Mouse (Mus musculus) gastrocnemius, postnatal 10 days (tissue): ENCODE measurements at regions not wholly inside any gene's neighbourhood (a gene's known extent, or its start where the extent isn't known, plus 50 kb on each side); places are given as distances from the start of the nearest gene placed in this dataset.

ENCODE experiments used
- DNase-seq: peaks from one replicate; pipeline ENCODE4 v3.0.0; 2021; ENCODE audit warnings: mixed read lengths

DNA sequence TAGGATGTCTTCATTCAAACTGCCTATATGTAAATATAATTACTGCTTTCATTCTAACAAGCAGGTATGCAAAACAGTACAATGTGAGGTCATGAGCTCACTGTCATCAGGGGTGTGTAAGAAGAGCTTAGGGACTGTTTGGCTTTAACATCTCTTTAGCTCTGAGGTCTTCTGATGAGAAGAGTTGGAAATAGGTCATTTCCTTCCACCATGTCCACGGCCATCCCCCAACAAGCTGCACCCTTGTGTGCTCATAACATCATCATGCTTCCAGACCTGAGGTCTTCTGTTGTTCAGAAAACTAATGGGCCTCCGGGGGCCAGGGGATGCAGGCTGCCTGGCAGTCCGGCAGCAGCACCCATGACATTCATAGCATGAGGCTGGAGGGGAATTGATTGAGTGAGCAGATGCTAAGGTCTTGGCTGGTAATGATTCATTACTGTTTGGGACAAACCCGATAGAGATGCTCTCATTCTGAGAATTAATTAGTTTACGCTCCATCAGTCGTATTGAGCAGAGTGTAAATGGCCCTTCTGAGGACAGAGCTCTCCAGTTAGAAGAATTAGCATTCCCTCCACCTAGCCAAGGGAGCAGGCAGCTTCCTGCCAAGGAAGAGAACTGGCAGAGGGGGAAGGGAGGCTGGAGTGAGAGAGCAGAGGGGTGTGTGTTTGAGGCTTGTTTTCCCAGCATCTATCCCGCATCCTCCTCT, 64.0 kb downstream of the Rps24 start:
- DNase-seq = no peak

DNA sequence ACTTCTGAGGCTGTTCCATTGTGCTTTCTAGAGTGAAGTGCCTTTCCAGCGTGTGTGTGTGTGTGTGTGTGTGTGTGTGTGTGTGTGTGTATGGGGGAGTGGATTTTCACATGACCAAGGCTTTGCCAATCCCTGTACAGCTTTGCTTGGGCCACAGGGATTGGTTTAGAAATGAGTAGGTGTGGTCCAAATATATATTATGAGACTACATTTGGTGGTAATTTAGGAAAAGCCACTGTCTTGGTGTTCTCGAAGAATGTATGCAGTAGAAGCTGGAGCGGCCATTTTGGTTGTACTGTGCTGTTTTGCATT, 64.5 kb downstream of the Rps24 start:
- DNase-seq = no peak

DNA sequence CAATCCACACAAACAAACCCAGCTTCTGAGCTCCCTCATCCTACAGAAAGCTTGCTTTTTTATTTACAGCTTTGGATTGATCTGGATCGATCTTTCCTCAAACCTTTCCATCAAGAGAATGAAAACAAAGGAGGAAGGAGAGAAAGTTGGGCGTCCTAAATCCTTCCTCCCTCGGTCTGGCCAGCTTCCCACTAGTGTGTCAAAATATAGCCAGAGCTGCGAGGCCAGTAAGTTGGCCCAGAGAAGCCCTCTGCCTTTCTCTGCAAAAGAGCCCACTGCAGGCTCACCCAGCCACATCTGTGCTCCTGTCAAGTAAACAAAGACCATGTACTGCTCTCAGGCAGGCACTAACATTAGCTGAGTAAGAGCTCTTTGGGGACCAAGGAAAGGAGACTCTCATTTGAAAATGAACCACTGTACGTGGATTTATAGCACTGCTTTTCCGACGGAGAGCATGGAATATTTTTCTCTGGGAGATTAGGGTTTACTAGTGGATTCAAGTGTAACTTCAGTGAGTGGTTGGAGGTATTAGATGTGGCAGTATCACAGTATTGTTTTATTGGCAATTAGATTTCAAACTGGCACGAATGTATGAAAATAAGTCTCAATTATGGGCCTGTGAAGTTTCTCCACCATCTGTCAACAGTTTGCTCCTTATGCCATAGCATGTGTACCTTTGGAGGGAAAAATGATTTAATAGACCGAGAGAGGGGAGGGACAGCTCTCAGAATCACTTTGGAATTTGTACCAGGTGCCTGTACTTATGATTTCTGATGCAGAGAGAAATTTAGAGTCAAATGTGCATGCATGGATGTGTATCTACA, 78.1 kb downstream of the Rps24 start:
- no peak for DNase-seq

GRCm38 (mm10) chr14:24565718-24566322, 78.9 kb downstream of the Rps24 start:
- DNase-seq = no peak

GRCm38 (mm10) chr14:24575111-24575510, 88.2 kb downstream of the Rps24 start:
- DNase-seq = no peak

DNA sequence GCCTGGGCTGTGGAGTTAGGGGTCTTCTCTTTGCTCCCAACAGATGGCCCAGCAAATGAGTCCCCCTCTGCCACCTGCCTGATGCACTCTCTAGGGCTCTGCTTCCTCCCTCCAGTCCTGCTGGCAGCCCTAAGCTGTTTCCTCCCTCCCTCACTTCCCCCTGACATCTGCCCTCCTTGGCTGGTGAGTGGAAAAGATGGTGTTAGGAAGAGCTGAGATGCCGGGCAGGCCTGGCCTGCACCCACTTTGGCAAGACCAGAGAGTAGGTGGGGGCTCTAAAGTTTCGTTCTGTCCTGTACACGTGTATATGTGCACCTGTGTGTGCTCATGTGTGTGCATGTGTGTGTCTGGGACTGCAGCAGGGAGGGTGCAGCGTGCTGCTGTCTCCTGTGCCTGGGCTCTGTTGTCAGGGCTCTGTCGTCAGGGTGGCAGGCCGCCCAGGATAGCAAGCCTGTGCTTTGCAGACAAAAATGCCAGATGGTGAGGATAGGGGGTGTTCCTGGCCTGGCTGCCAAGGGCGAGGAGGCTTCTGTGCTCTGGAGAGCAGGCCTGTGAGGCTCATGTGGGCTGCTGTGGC, 91.7 kb downstream of the Rps24 start:
- peak; percentile 77 for DNase-seq

DNA sequence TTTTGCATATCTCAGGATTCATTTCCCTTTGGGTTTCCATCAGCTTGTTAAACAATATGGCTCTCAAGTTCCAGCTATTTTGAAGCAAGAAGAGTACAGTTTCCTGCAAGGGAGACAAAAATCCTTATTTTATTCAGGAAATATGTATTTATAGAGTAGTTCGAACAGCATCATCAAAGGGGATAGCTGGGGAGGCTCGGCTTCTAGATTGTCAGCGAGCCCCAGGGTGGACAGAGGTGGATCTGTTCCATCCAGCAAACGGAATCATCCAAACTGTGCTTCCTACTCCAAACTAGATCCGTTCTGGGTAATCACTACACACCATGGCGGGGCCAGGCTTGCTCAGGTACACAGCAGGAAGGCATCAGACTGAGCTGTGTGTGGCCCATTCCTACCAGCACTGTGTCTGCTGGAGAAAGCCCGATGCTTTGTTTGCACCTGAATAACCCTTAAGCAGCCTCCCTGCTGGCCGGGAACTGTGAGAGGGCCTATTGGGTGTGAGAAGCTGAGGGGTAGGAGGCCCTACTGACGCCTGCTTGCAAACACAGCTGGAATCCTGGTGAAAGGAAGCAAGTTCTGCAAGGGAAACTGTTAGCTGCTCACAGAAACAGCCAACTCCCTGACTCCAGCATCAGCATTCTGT, 92.3 kb downstream of the Rps24 start:
- peak; percentile 11 for DNase-seq

DNA sequence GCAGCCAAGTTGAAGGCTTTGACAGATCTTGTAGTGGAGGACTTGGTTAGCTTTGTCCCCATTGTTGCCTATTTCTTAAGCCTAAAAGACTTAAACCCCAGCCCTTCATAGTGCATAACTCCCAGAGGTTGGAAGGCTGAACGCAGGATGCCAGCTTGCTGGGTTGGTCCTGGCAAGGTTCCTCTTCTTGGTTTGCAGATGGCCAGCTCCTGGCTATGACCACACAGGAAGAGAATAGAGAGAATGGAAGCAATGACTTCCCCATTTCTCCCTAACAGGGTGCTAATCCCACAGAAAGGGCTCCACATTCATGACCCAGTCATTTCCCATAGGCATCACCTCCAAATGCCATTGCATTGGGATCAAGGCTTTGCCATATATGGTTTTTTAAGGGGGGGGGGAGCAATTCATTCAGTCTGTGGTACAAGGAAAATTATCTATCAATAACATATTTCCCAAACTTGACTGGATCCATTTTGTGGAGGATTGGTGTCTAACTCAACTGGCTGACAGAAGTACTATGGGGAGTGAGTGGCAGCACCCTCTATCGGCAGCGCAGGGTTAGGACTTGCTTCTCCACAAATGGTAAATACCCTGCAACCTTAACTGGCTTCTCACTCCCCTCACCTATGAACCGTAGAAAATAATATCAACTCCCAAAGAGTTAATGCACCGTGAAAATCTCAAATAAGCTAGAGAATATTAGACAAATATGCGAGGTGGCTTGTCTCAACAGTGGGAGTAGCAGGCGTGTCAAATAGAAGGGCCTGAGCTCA, 99.4 kb downstream of the Rps24 start:
- no peak for DNase-seq

- DNase-seq = no peak
Observed at GRCm38 (mm10) chr14:24586982-24587672, 100.2 kb downstream of the Rps24 start.

DNA sequence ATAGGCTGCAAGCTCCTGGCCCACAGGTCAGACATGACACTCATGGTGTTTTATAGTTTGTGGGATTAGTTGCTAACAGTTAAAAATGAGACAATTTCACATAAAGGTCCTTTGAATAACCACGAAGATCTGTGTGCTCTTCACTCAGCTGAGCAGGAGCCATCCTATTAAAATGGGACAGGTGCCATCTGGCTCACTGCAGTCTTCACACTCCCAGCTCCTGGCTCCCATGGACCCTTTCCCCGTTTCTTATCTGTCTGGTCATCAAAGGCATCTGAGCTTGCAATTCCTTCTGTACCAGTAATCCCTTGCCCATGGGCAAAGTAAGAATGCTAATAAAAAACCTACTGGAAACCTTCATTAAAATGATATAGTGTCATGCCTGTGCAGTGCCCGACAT, 101.1 kb downstream of the Rps24 start:
- DNase-seq = no peak

- no peak for DNase-seq
Observed at GRCm38 (mm10) chr14:24606444-24607173, 119.7 kb downstream of the Rps24 start.

DNA sequence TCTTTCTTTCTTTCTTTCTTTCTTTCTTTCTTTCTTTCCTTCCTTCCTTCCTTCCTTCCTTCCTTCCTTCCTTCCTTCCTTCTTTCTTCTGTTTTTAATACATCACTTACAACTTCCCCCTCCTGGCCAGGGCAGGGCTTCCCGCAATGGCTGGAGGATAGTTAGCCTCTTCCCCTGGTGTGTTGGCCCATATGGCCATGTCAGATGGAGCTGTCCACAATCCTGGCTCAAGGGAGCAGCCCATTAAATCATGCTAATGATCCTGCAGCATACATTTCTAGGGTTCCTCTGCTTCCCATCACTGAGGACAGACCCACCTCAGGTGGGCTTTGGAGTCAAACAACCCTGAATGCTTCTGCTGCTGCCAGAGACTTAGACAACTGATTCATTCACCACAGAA, 121.4 kb downstream of the Rps24 start:
- no peak for DNase-seq

DNA sequence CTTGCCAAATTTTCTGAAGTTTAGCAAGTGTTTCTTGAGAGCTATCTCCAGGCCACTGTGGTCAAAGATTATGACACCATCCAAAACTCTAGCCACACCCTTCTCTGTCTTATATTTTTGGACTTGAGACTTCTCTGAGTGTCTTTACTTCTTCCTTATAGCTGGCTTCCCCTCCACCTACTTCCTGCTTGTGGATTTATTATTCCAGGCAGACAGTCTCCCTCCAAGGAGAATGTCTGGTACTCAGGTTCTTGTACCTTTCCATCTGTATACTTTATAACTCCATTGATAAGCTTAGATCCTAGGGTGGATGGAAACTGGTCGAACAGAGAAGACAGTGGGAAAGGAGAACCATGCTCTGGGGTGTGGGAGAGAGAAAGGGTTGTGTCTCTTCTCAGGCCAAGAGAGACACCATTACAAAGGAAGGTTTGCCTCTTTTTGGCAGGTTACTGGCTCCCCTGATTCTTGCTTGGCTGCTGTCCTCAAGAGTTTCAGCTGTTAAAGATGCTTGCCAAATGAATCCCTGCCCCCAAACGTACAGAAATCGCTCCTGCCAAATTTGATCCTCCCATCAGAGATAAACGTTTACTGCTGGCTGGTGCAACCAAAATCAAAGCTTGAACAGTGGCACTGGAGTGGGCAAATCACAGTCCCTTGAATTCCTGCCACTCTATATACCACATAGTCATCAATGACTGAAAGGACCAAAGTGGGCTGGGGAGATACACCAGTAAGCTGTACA, 125.5 kb downstream of the Rps24 start:
- DNase-seq = no peak

- DNase-seq = no peak
Observed at GRCm38 (mm10) chr14:24615776-24616175, 128.9 kb downstream of the Rps24 start.

GRCm38 (mm10) chr14:24616306-24617125, 129.6 kb downstream of the Rps24 start:
- no peak for DNase-seq

DNA sequence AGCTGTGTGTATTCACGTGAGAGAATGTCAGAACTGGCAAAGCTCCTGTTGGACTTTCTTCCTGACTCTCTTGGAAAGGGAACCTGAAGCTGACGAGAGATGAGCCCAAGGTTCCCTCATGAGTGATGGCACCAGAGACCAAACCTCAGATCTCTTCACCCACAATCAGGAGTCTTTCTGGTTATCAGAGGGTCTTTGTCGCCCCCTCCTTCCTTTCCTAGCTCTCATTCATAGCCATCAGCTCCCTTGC, 130.1 kb downstream of the Rps24 start:
- DNase-seq = no peak

- DNase-seq = no peak
Observed at GRCm38 (mm10) chr14:24617393-24617861, 130.5 kb downstream of the Rps24 start.

GRCm38 (mm10) chr14:24618226-24619038, 131.5 kb downstream of the Rps24 start:
- no peak for DNase-seq
